Mouse (Mus musculus): ENCODE results near the gene Slc41a3. TPM values are rescaled to one million over a fixed set of nuclear protein-coding genes. Genes with fewer than 3 reads are reported as not detected.
A peak's percentile ranks its signal among the peaks of the same experiment; 100 is the strongest.

Slc41a3 gene
- polyA plus RNA-seq, 1 experiment from 2014 or later, result 2.2 TPM

- ATAC-seq (ENCODE audit: insufficient number of reproducible peaks, low FRiP score, low TSS enrichment, low read depth), result no peak
- no peak overlapping the region for H3K4me2 ChIP-seq (ENCODE audit: low read depth, severe bottlenecking)
- H3K9ac ChIP-seq (ENCODE audit: low read length), result no peak overlapping the region
- H3K27me3 ChIP-seq (ENCODE audit: control insufficient read depth, insufficient read depth, low read length), result no peaks in the 10 kb centered on the region
- H3K4me3 ChIP-seq (ENCODE audit: low read depth, low read length), result no peak overlapping the region
- no peaks in the 10 kb centered on the region for H3K36me3 ChIP-seq (ENCODE audit: control insufficient read depth, insufficient read depth, low read length)
- no peak for DNase-seq (ENCODE audit: low spot score)
- WGBS, result 71% methylated on average over 13 of the region's 13 CpGs
- no peak overlapping the region for H3K27ac ChIP-seq (replicated peaks; ENCODE audit: low read depth, low read length)
- H3K9me3 ChIP-seq (ENCODE audit: control insufficient read depth, low read length), result no peaks in the 10 kb centered on the region
- no peaks in the 10 kb centered on the region for H3K4me1 ChIP-seq (ENCODE audit: control insufficient read depth, insufficient read depth, low read length)
Observed at GRCm38 (mm10) chr6:90565357-90566215, 38.9 kb upstream of the Slc41a3 start.

GRCm38 (mm10) chr6:90567486-90567885 is 37.0 kb upstream of the Slc41a3 start:
- DNase-seq (ENCODE audit: low spot score) (no peak), ATAC-seq (ENCODE audit: insufficient number of reproducible peaks, low FRiP score, low TSS enrichment, low read depth) (no peak)
- Histone ChIP-seq H3K27ac (replicated peaks; ENCODE audit: low read depth, low read length) (no peak overlapping the region), H3K27me3 (ENCODE audit: control insufficient read depth, insufficient read depth, low read length) (no peaks in the 10 kb centered on the region), H3K4me2 (ENCODE audit: low read depth, severe bottlenecking) (no peak overlapping the region), H3K9me3 (ENCODE audit: control insufficient read depth, low read length) (no peaks in the 10 kb centered on the region), H3K36me3 (ENCODE audit: control insufficient read depth, insufficient read depth, low read length) (no peaks in the 10 kb centered on the region), H3K4me3 (ENCODE audit: low read depth, low read length) (no peak overlapping the region), H3K9ac (ENCODE audit: low read length) (no peak overlapping the region), H3K4me1 (ENCODE audit: control insufficient read depth, insufficient read depth, low read length) (no peaks in the 10 kb centered on the region)
- WGBS, result 75% methylated on average over 3 of the region's 3 CpGs

GRCm38 (mm10) chr6:90567928-90568327 is 36.6 kb upstream of the Slc41a3 start:
- ATAC-seq (ENCODE audit: insufficient number of reproducible peaks, low FRiP score, low TSS enrichment, low read depth), result no peak
- no peaks in the 10 kb centered on the region for H3K36me3 ChIP-seq (ENCODE audit: control insufficient read depth, insufficient read depth, low read length)
- H3K9me3 ChIP-seq (ENCODE audit: control insufficient read depth, low read length), result no peaks in the 10 kb centered on the region

GRCm38 (mm10) chr6:90568721-90569120 is 35.8 kb upstream of the Slc41a3 start:
- Histone ChIP-seq H3K4me2 (ENCODE audit: low read depth, severe bottlenecking) (no peak overlapping the region), H3K9me3 (ENCODE audit: control insufficient read depth, low read length) (no peaks in the 10 kb centered on the region), H3K36me3 (ENCODE audit: control insufficient read depth, insufficient read depth, low read length) (no peaks in the 10 kb centered on the region), H3K4me3 (ENCODE audit: low read depth, low read length) (no peak overlapping the region), H3K27ac (replicated peaks; ENCODE audit: low read depth, low read length) (no peak overlapping the region), H3K4me1 (ENCODE audit: control insufficient read depth, insufficient read depth, low read length) (no peaks in the 10 kb centered on the region), H3K9ac (ENCODE audit: low read length) (no peak overlapping the region), H3K27me3 (ENCODE audit: control insufficient read depth, insufficient read depth, low read length) (no peaks in the 10 kb centered on the region)
- DNase-seq (ENCODE audit: low spot score) (no peak), ATAC-seq (ENCODE audit: insufficient number of reproducible peaks, low FRiP score, low TSS enrichment, low read depth) (no peak)
- WGBS, result 91% methylated on average over 4 of the region's 4 CpGs

More at GRCm38 (mm10) chr6:90567928-90568327, 36.6 kb upstream of the Slc41a3 start:
- no peak for DNase-seq (ENCODE audit: low spot score)
- Histone ChIP-seq H3K4me3 (ENCODE audit: low read depth, low read length) (no peak overlapping the region), H3K4me1 (ENCODE audit: control insufficient read depth, insufficient read depth, low read length) (no peaks in the 10 kb centered on the region), H3K27ac (replicated peaks; ENCODE audit: low read depth, low read length) (no peak overlapping the region), H3K4me2 (ENCODE audit: low read depth, severe bottlenecking) (no peak overlapping the region), H3K9ac (ENCODE audit: low read length) (no peak overlapping the region), H3K27me3 (ENCODE audit: control insufficient read depth, insufficient read depth, low read length) (no peaks in the 10 kb centered on the region)
- 72% methylated on average over 3 of the region's 3 CpGs for WGBS

GRCm38 (mm10) chr6:90569736-90570383 is 34.7 kb upstream of the Slc41a3 start:
- Histone ChIP-seq H3K9ac (ENCODE audit: low read length) (no peak overlapping the region), H3K4me2 (ENCODE audit: low read depth, severe bottlenecking) (no peak overlapping the region), H3K4me1 (ENCODE audit: control insufficient read depth, insufficient read depth, low read length) (no peaks in the 10 kb centered on the region), H3K4me3 (ENCODE audit: low read depth, low read length) (no peak overlapping the region), H3K27ac (replicated peaks; ENCODE audit: low read depth, low read length) (no peak overlapping the region), H3K27me3 (ENCODE audit: control insufficient read depth, insufficient read depth, low read length) (no peaks in the 10 kb centered on the region), H3K9me3 (ENCODE audit: control insufficient read depth, low read length) (no peaks in the 10 kb centered on the region), H3K36me3 (ENCODE audit: control insufficient read depth, insufficient read depth, low read length) (no peaks in the 10 kb centered on the region)
- ATAC-seq (ENCODE audit: insufficient number of reproducible peaks, low FRiP score, low TSS enrichment, low read depth) (no peak), DNase-seq (ENCODE audit: low spot score) (no peak)
- 65% methylated on average over 12 of the region's 12 CpGs for WGBS

- Histone ChIP-seq H3K4me3 (ENCODE audit: low read depth, low read length) (no peak overlapping the region), H3K9me3 (ENCODE audit: control insufficient read depth, low read length) (no peaks in the 10 kb centered on the region), H3K9ac (ENCODE audit: low read length) (no peak overlapping the region), H3K4me1 (ENCODE audit: control insufficient read depth, insufficient read depth, low read length) (no peaks in the 10 kb centered on the region), H3K36me3 (ENCODE audit: control insufficient read depth, insufficient read depth, low read length) (no peaks in the 10 kb centered on the region), H3K4me2 (ENCODE audit: low read depth, severe bottlenecking) (no peak overlapping the region), H3K27me3 (ENCODE audit: control insufficient read depth, insufficient read depth, low read length) (no peaks in the 10 kb centered on the region), H3K27ac (replicated peaks; ENCODE audit: low read depth, low read length) (no peak overlapping the region)
- WGBS, result 79% methylated on average over 8 of the region's 8 CpGs
- no peak for DNase-seq (ENCODE audit: low spot score)
- no peak for ATAC-seq (ENCODE audit: insufficient number of reproducible peaks, low FRiP score, low TSS enrichment, low read depth)
Observed at GRCm38 (mm10) chr6:90570392-90570791, 34.1 kb upstream of the Slc41a3 start.

GRCm38 (mm10) chr6:90575261-90575715 is 29.2 kb upstream of the Slc41a3 start:
- Histone ChIP-seq H3K9me3 (ENCODE audit: control insufficient read depth, low read length) (no peaks in the 10 kb centered on the region), H3K27ac (replicated peaks; ENCODE audit: low read depth, low read length) (no peak overlapping the region), H3K4me3 (ENCODE audit: low read depth, low read length) (no peak overlapping the region), H3K27me3 (ENCODE audit: control insufficient read depth, insufficient read depth, low read length) (no peaks in the 10 kb centered on the region), H3K36me3 (ENCODE audit: control insufficient read depth, insufficient read depth, low read length) (no peaks in the 10 kb centered on the region), H3K9ac (ENCODE audit: low read length) (no peak overlapping the region), H3K4me2 (ENCODE audit: low read depth, severe bottlenecking) (no peak overlapping the region), H3K4me1 (ENCODE audit: control insufficient read depth, insufficient read depth, low read length) (no peaks in the 10 kb centered on the region)
- peak; percentile 46; the same call in 1 of the 2 replicates for ATAC-seq (ENCODE audit: insufficient number of reproducible peaks, low FRiP score, low TSS enrichment, low read depth)
- 47% methylated on average over 3 of the region's 3 CpGs for WGBS
- DNase-seq (ENCODE audit: low spot score), result peak; percentile 86

GRCm38 (mm10) chr6:90578174-90578573 is 26.4 kb upstream of the Slc41a3 start:
- Histone ChIP-seq H3K9me3 (ENCODE audit: control insufficient read depth, low read length) (no peaks in the 10 kb centered on the region), H3K4me2 (ENCODE audit: low read depth, severe bottlenecking) (no peak overlapping the region), H3K27ac (replicated peaks; ENCODE audit: low read depth, low read length) (no peak overlapping the region), H3K4me1 (ENCODE audit: control insufficient read depth, insufficient read depth, low read length) (no peaks in the 10 kb centered on the region), H3K36me3 (ENCODE audit: control insufficient read depth, insufficient read depth, low read length) (no peaks in the 10 kb centered on the region), H3K27me3 (ENCODE audit: control insufficient read depth, insufficient read depth, low read length) (no peaks in the 10 kb centered on the region), H3K9ac (ENCODE audit: low read length) (no peak overlapping the region), H3K4me3 (ENCODE audit: low read depth, low read length) (no peak overlapping the region)
- WGBS, result 58% methylated on average over 3 of the region's 3 CpGs
- ATAC-seq (ENCODE audit: insufficient number of reproducible peaks, low FRiP score, low TSS enrichment, low read depth), result no peak
- no peak for DNase-seq (ENCODE audit: low spot score)
